Mouse (Mus musculus): ENCODE measurements around the gene Gstp1.

- TF ChIP-seq CTCF (IDR thresholded peaks at IDR 0.05; ENCODE audit: low read depth, low read length) (no peak), POLR2A (IDR thresholded peaks at IDR 0.05; ENCODE audit: extremely low read depth, insufficient read depth, low read length) (0 out of 2 replicates have a peak, but pooled peaks have one; percentile 1)
Measured at GRCm38 (mm10) chr19:4036327-4037045, 1.3 kb downstream of the Gstp1 start.

Measured in liver, adult 2 months (tissue).